Mouse (Mus musculus): ENCODE measurements around the gene Egln2. TPM values are rescaled to one million over a fixed set of nuclear protein-coding genes. Genes with fewer than 3 reads are reported as not detected.

The Egln2 gene
- polyA plus RNA-seq, 1 experiment from 2014 or later = 89.1 TPM

GRCm38 (mm10) chr7:27185986-27186385 is 19.4 kb upstream of the Egln2 start:
- Histone ChIP-seq H3K4me1 (replicated peaks) (no peaks in the 10 kb centered on the region; the same call in 1 of the 2 replicates), H3K27ac (replicated peaks) (no peak overlapping the region), H3K9ac (no peak overlapping the region), H3K4me2 (no peak overlapping the region), H3K36me3 (peaks cover 81% of the 10 kb centered on the region), H3K9me3 (no peaks in the 10 kb centered on the region), H3K4me3 (no peak overlapping the region), H3K27me3 (no peaks in the 10 kb centered on the region)
- 93% methylated on average over 5 of the region's 5 CpGs for WGBS
- no peak for ATAC-seq (ENCODE audit: low read depth)

GRCm38 (mm10) chr7:27184964-27185363 is 18.4 kb upstream of the Egln2 start:
- H3K4me1 ChIP-seq (replicated peaks) = peaks cover 8% of the 10 kb centered on the region
- no peak overlapping the region for H3K9ac ChIP-seq
- H3K36me3 ChIP-seq = peaks cover 71% of the 10 kb centered on the region
- no peak for ATAC-seq (ENCODE audit: low read depth)
- no peak overlapping the region for H3K4me2 ChIP-seq
- H3K4me3 ChIP-seq = no peak overlapping the region
- 70% methylated on average over 3 of the region's 3 CpGs for WGBS
- no peaks in the 10 kb centered on the region for H3K27me3 ChIP-seq
- H3K27ac ChIP-seq (replicated peaks) = no peak overlapping the region
- no peaks in the 10 kb centered on the region for H3K9me3 ChIP-seq

- H3K4me3 ChIP-seq = no peak overlapping the region
- no peaks in the 10 kb centered on the region for H3K9me3 ChIP-seq
- H3K27ac ChIP-seq (replicated peaks) = no peak overlapping the region
- H3K4me2 ChIP-seq = no peak overlapping the region
- H3K4me1 ChIP-seq (replicated peaks) = peaks cover 25% of the 10 kb centered on the region
- no peaks in the 10 kb centered on the region for H3K27me3 ChIP-seq
- no peak for ATAC-seq (ENCODE audit: low read depth)
- H3K9ac ChIP-seq = no peak overlapping the region
- peaks cover 46% of the 10 kb centered on the region for H3K36me3 ChIP-seq
- 93% methylated on average over 1 of the region's 1 CpGs for WGBS
Measured at GRCm38 (mm10) chr7:27182498-27182897, 15.9 kb upstream of the Egln2 start.

- Histone ChIP-seq H3K27ac (replicated peaks) (peak within 1 kb of the TSS; percentile 89), H3K9ac (peak within 1 kb of the TSS; percentile 42; the same call in 1 of the 2 replicates), H3K27me3 (no peaks in the 10 kb centered on the region), H3K4me3 (peak within 1 kb of the TSS; percentile 11), H3K4me2 (peak within 1 kb of the TSS; percentile 58), H3K9me3 (no peaks in the 10 kb centered on the region), H3K36me3 (peaks cover 32% of the 10 kb centered on the region), H3K4me1 (replicated peaks) (peaks cover 27% of the 10 kb centered on the region)
- WGBS = 69% methylated on average over 14 of the region's 14 CpGs
- ATAC-seq (ENCODE audit: low read depth) = no peak
Measured at GRCm38 (mm10) chr7:27180837-27181695, 14.5 kb upstream of the Egln2 start, which contains the start of the genes Gm21983 and Mia. Gm21983 (minus strand) TSS chr7:27181086. Mia (minus strand) TSS chr7:27181157.

GRCm38 (mm10) chr7:27180036-27180435 is 13.4 kb upstream of the Egln2 start:
- WGBS = 47% methylated on average over 5 of the region's 5 CpGs
- peak overlapping the region; percentile 58 for H3K4me2 ChIP-seq
- H3K27me3 ChIP-seq = no peaks in the 10 kb centered on the region
- peaks cover 32% of the 10 kb centered on the region for H3K36me3 ChIP-seq
- H3K4me1 ChIP-seq (replicated peaks) = peaks cover 27% of the 10 kb centered on the region
- no peaks in the 10 kb centered on the region for H3K9me3 ChIP-seq
- H3K4me3 ChIP-seq = peak overlapping the region; percentile 11; the same call in 1 of the 2 replicates
- ATAC-seq (ENCODE audit: low read depth) = no peak
- H3K9ac ChIP-seq = no peak overlapping the region
- peak overlapping the region; percentile 89 for H3K27ac ChIP-seq (replicated peaks)

GRCm38 (mm10) chr7:27179217-27179918 is 12.8 kb upstream of the Egln2 start:
- Histone ChIP-seq H3K36me3 (peaks cover 32% of the 10 kb centered on the region), H3K9ac (peak overlapping the region; percentile 57), H3K27ac (replicated peaks) (peak overlapping the region; percentile 89), H3K27me3 (no peaks in the 10 kb centered on the region), H3K4me1 (replicated peaks) (peaks cover 27% of the 10 kb centered on the region), H3K4me2 (peak overlapping the region; percentile 58), H3K9me3 (no peaks in the 10 kb centered on the region), H3K4me3 (peak overlapping the region; percentile 66)
- peak; percentile 5; the same call in 1 of the 2 replicates for ATAC-seq (ENCODE audit: low read depth)
- WGBS = 52% methylated on average over 16 of the region's 16 CpGs

GRCm38 (mm10) chr7:27178324-27179216 is 12.0 kb upstream of the Egln2 start, which contains the start of gene Rab4b:
Rab4b (minus strand) TSS chr7:27178896.
- ATAC-seq (ENCODE audit: low read depth) = peak; percentile 98
- peaks cover 27% of the 10 kb centered on the region for H3K4me1 ChIP-seq (replicated peaks)

GRCm38 (mm10) chr7:27177942-27178323 is 11.3 kb upstream of the Egln2 start:
- Histone ChIP-seq H3K4me1 (replicated peaks) (peaks cover 27% of the 10 kb centered on the region), H3K27me3 (no peaks in the 10 kb centered on the region), H3K27ac (replicated peaks) (peak overlapping the region; percentile 96), H3K36me3 (peaks cover 32% of the 10 kb centered on the region), H3K9me3 (no peaks in the 10 kb centered on the region), H3K9ac (peak overlapping the region; percentile 77), H3K4me3 (peak overlapping the region; percentile 66), H3K4me2 (peak overlapping the region; percentile 58)
- peak; percentile 7 for ATAC-seq (ENCODE audit: low read depth)
- WGBS = 22% methylated on average over 4 of the region's 4 CpGs

More at GRCm38 (mm10) chr7:27178324-27179216, 12.0 kb upstream of the Egln2 start, which contains the start of gene Rab4b:
- Histone ChIP-seq H3K9me3 (no peaks in the 10 kb centered on the region), H3K36me3 (peaks cover 33% of the 10 kb centered on the region), H3K27me3 (no peaks in the 10 kb centered on the region), H3K9ac (peak within 1 kb of the TSS; percentile 77), H3K27ac (replicated peaks) (peak within 1 kb of the TSS; percentile 96), H3K4me3 (peak within 1 kb of the TSS; percentile 66), H3K4me2 (peak within 1 kb of the TSS; percentile 58)
- under 1% methylated on average over 53 of the region's 53 CpGs for WGBS

- Histone ChIP-seq H3K27ac (replicated peaks) (no peak overlapping the region), H3K9me3 (no peaks in the 10 kb centered on the region), H3K36me3 (peaks cover 58% of the 10 kb centered on the region), H3K9ac (no peak overlapping the region), H3K4me2 (no peak overlapping the region), H3K27me3 (no peaks in the 10 kb centered on the region), H3K4me1 (replicated peaks) (peaks cover 18% of the 10 kb centered on the region), H3K4me3 (no peak overlapping the region)
- ATAC-seq (ENCODE audit: low read depth) = no peak
- whole genome bisulfite sequencing = 93% methylated on average over 7 of the region's 7 CpGs
Measured at GRCm38 (mm10) chr7:27174896-27175295, 8.3 kb upstream of the Egln2 start.

- no peak for ATAC-seq (ENCODE audit: low read depth)
- Histone ChIP-seq H3K9ac (no peak overlapping the region), H3K27me3 (no peaks in the 10 kb centered on the region), H3K4me3 (no peak overlapping the region), H3K9me3 (no peaks in the 10 kb centered on the region), H3K4me1 (replicated peaks) (peaks cover 14% of the 10 kb centered on the region), H3K36me3 (peaks cover 58% of the 10 kb centered on the region), H3K27ac (replicated peaks) (no peak overlapping the region), H3K4me2 (no peak overlapping the region)
- WGBS = 94% methylated on average over 15 of the region's 15 CpGs
Measured at GRCm38 (mm10) chr7:27174496-27174895, 7.9 kb upstream of the Egln2 start.

- Histone ChIP-seq H3K9ac (no peak overlapping the region), H3K27ac (replicated peaks) (no peak overlapping the region), H3K9me3 (no peaks in the 10 kb centered on the region), H3K27me3 (no peaks in the 10 kb centered on the region), H3K4me3 (no peak overlapping the region), H3K36me3 (peaks cover 63% of the 10 kb centered on the region), H3K4me1 (replicated peaks) (peaks cover 11% of the 10 kb centered on the region), H3K4me2 (no peak overlapping the region)
- ATAC-seq (ENCODE audit: low read depth) = no peak
- WGBS = 83% methylated on average over 3 of the region's 3 CpGs
Measured at GRCm38 (mm10) chr7:27170981-27171380, 4.4 kb upstream of the Egln2 start.
